Mouse (Mus musculus) heart, adult 18-20 months (tissue): ENCODE results near the gene Map3k7cl. TPM values are rescaled to one million over a fixed set of nuclear protein-coding genes. Genes with fewer than 3 reads are reported as not detected.
A peak's percentile ranks its signal among the peaks of the same experiment; 100 is the strongest.

ENCODE experiments used
- DNase-seq, 2 experiments: peaks; one replicate each; pipeline ENCODE4 v3.0.0; 2021 to 2022; ENCODE audit warnings: mixed read lengths in 1 of 2
- total RNA-seq, 2 experiments: library from RNA; stranded (reverse); gene quantifications; 2 replicates each; pipeline ENCODE4 v1.2.3; 2021

The Map3k7cl gene
- total RNA-seq, 2 experiments from 2014 or later, result 1.8 TPM

- DNase-seq, result no peak
Observed at GRCm38 (mm10) chr16:87642234-87642633, 89.1 kb downstream of the Map3k7cl start.

GRCm38 (mm10) chr16:87644111-87644770 is 91.1 kb downstream of the Map3k7cl start:
- peak in 1 of 2 experiments; percentile 43 for DNase-seq

Other genes with a start within 250 kb of the Map3k7cl start
- 10 to 100 TPM; 18.6 to 22.4 TPM for gene N6amt1, start 199.1 kb upstream of the Map3k7cl start, total RNA-seq
- 10 to 100 TPM; 22.0 to 22.5 TPM for gene Ltn1, start 120.7 kb upstream of the Map3k7cl start, total RNA-seq
- gene Rwdd2b, start 112.8 kb upstream of the Map3k7cl start, total RNA-seq, result 1 to 10 TPM; 5.7 to 6.2 TPM
- gene Usp16, start 98.6 kb upstream of the Map3k7cl start, total RNA-seq, result 10 to 100 TPM; 30.6 to 39.8 TPM
- gene Cct8, start 57.5 kb upstream of the Map3k7cl start, total RNA-seq, result 100 to 1,000 TPM; 167 to 185 TPM
- 10 to 100 TPM; 28.3 to 31.8 TPM for gene Bach1, start 145.6 kb downstream of the Map3k7cl start, total RNA-seq